ENCODE assay signal across 18 mouse cellular contexts in genomic region chr16:23972126-23972740, GRCm38 (mm10). TPM values are rescaled to one million over a fixed set of nuclear protein-coding genes. Genes with fewer than 3 reads are reported as not detected.
DNase-seq lines count a peak whose midpoint lies in the region; ATAC-seq and TF ChIP-seq lines count a peak whose summit lies in the region.
"Had no signal": no experiment of that assay in that cellular context is flagged by ENCODE, and none has a peak within 500 bp of the region (broad histone marks: within the 10 kb centered on the region; RNA-seq: fewer than 3 reads in every experiment).

No protein-coding gene starts in this region.

- 0 out of 2 replicates have a peak, but pooled peaks cover 4% of the 10 kb centered on the region for H3K4me1 ChIP-seq in kidney, embryonic 14.5 days (ENCODE audit: control insufficient read depth, insufficient read depth, low read length)
- H3K4me1 ChIP-seq in liver, postnatal 0 days (ENCODE audit: insufficient read depth) = no peaks in the 10 kb centered on the region
- no peaks in the 10 kb centered on the region for H3K4me1 ChIP-seq in forebrain, embryonic 14.5 days (ENCODE audit: control insufficient read depth, insufficient read depth, low read length)

- H3K36me3 ChIP-seq in kidney, embryonic 14.5 days (ENCODE audit: control insufficient read depth, insufficient read depth, low read length) = peaks cover 2% of the 10 kb centered on the region; the same call in 1 of the 2 replicates
- peaks cover 14% of the 10 kb centered on the region for H3K36me3 ChIP-seq in liver, postnatal 0 days (replicated peaks; ENCODE audit: insufficient read depth, low read length)
- peaks cover 4% of the 10 kb centered on the region; the same call in 1 of the 2 replicates for H3K36me3 ChIP-seq in forebrain, embryonic 14.5 days (ENCODE audit: control insufficient read depth, insufficient read depth, low read length)
- H3K36me3 ChIP-seq: embryonic facial prominence, embryonic 10.5 days had no signal

- H3K4me2 ChIP-seq in kidney, embryonic 14.5 days (replicated peaks; ENCODE audit: low read depth, low read length) = no peak overlapping the region
- peak overlapping the region; percentile 62 for H3K4me2 ChIP-seq in liver, postnatal 0 days (ENCODE audit: low read depth, low read length)
- H3K4me2 ChIP-seq in forebrain, embryonic 14.5 days (ENCODE audit: low read length) = no peak overlapping the region

- H3K9me3 ChIP-seq in kidney, embryonic 14.5 days (ENCODE audit: control insufficient read depth, low read length) = 0 out of 2 replicates have a peak, but pooled peaks cover 3% of the 10 kb centered on the region
- H3K9me3 ChIP-seq in liver, postnatal 0 days (ENCODE audit: low read length) = peaks cover 3% of the 10 kb centered on the region; the same call in 1 of the 2 replicates
- no peaks in the 10 kb centered on the region for H3K9me3 ChIP-seq in forebrain, embryonic 14.5 days (replicated peaks; ENCODE audit: control insufficient read depth, low read length)
- H3K9me3 ChIP-seq: embryonic facial prominence, embryonic 10.5 days had no signal

- H3K27ac ChIP-seq in kidney, embryonic 14.5 days (ENCODE audit: low read depth, low read length) = no peak overlapping the region
- no peak overlapping the region for H3K27ac ChIP-seq in liver, postnatal 0 days (ENCODE audit: low read depth)
- H3K27ac ChIP-seq in forebrain, embryonic 14.5 days (ENCODE audit: low read depth, low read length) = no peak overlapping the region
- H3K27ac ChIP-seq: embryonic facial prominence, embryonic 10.5 days had no signal

- no peak overlapping the region for H3K9ac ChIP-seq in kidney, embryonic 14.5 days (ENCODE audit: low read depth, low read length)
- 0 out of 2 replicates have a peak overlapping the region, but pooled peaks have one; percentile 18 for H3K9ac ChIP-seq in liver, postnatal 0 days (replicated peaks)
- H3K9ac ChIP-seq in forebrain, embryonic 14.5 days (ENCODE audit: low read length) = no peak overlapping the region

- 77% methylated on average over 20 of the region's 20 CpGs for WGBS in kidney, embryonic 14.5 days
- 64% methylated on average over 20 of the region's 20 CpGs for WGBS in liver, postnatal 0 days (ENCODE audit: insufficient replicate concordance)
- whole genome bisulfite sequencing in forebrain, embryonic 14.5 days = 82% methylated on average over 20 of the region's 20 CpGs

- TF ChIP-seq EP300 in liver, postnatal 0 days (IDR thresholded peaks at IDR 0.05; ENCODE audit: low read depth) = no peak

- no peak for TF ChIP-seq CTCF in liver, postnatal 0 days (IDR thresholded peaks at IDR 0.05; ENCODE audit: low read depth)

- no peaks in the 10 kb centered on the region for H3K27me3 ChIP-seq in kidney, embryonic 14.5 days (ENCODE audit: control insufficient read depth, insufficient read depth, low read length)
- H3K27me3 ChIP-seq in liver, postnatal 0 days (ENCODE audit: insufficient read depth, low read length) = no peaks in the 10 kb centered on the region
- no peaks in the 10 kb centered on the region for H3K27me3 ChIP-seq in forebrain, embryonic 14.5 days (replicated peaks; ENCODE audit: control insufficient read depth, insufficient read depth, low read length)

- no peak overlapping the region for H3K4me3 ChIP-seq in kidney, embryonic 14.5 days (ENCODE audit: low read length)
- H3K4me3 ChIP-seq in liver, postnatal 0 days (ENCODE audit: low read depth, low read length) = peak overlapping the region; percentile 15
- no peak overlapping the region for H3K4me3 ChIP-seq in forebrain, embryonic 14.5 days (ENCODE audit: low read depth, low read length)
- H3K4me3 ChIP-seq: embryonic facial prominence, embryonic 10.5 days had no signal

- peak; percentile 17 for DNase-seq in cerebellum, adult 9-10 months
- DNase-seq in cerebellum, adult 18-20 months = no peak
- peak; percentile 39 for DNase-seq in kidney, postnatal 14 days
- DNase-seq in kidney, postnatal 25 days = peak; percentile 29 to 75
- peak; percentile 76 for DNase-seq in liver, postnatal 0 days
- DNase-seq in forebrain, embryonic 14.5 days (ENCODE audit: low spot score) = no peak
- no peak for DNase-seq in frontal cortex, postnatal 10 days (ENCODE audit: low spot score in 2 of 2)
- DNase-seq: adrenal gland, adult 2 months; cerebellum, postnatal 10 days; heart, adult 18-20 months; heart, postnatal 14 days; layer of hippocampus, postnatal 36 days; left cerebral cortex, postnatal 4 days; right cerebral cortex, postnatal 4 days; thymus, postnatal 14 days had no signal

- no peak for ATAC-seq in kidney, embryonic 14.5 days (ENCODE audit: low FRiP score, low TSS enrichment)
- peak; percentile 97 for ATAC-seq in liver, postnatal 0 days
- no peak for ATAC-seq in forebrain, embryonic 14.5 days
- ATAC-seq: lung, postnatal 0 days had no signal

RNA-seq across cellular contexts. Expression of gene Gm37419, which starts 16.0 kb away (rescaled TPM):
- not detected in 2 replicates for polyA plus RNA-seq in kidney, embryonic 14.5 days (2014; fragmentation: Nextera tagmentation; extraction: Ambion mirVana)
- polyA plus RNA-seq in liver, postnatal 0 days (2015; fragmentation: Nextera tagmentation; extraction: Ambion mirVana) = not detected in 2 replicates
- not detected in 2 replicates for polyA plus RNA-seq in forebrain, embryonic 14.5 days (2014; fragmentation: Nextera tagmentation; extraction: Ambion mirVana)
- polyA plus RNA-seq: adrenal gland, adult 2 months; embryonic facial prominence, embryonic 10.5 days; lung, postnatal 0 days had no signal

RNA-seq across cellular contexts. Expression of gene Bcl6, which starts 16.4 kb away (rescaled TPM):
- 0.73 and 0.91 TPM in 2 replicates for polyA plus RNA-seq in kidney, embryonic 14.5 days (2014; fragmentation: Nextera tagmentation; extraction: Ambion mirVana)
- polyA plus RNA-seq in liver, postnatal 0 days (2015; fragmentation: Nextera tagmentation; extraction: Ambion mirVana) = 0.46 and 0.69 TPM in 2 replicates
- polyA plus RNA-seq in forebrain, embryonic 14.5 days (2014; fragmentation: Nextera tagmentation; extraction: Ambion mirVana) = 1.3 and 1.7 TPM in 2 replicates

RNA-seq across cellular contexts. Expression of gene Rtp2, which starts 40.0 kb away (rescaled TPM):
- not detected in 2 replicates for polyA plus RNA-seq in kidney, embryonic 14.5 days (2014; fragmentation: Nextera tagmentation; extraction: Ambion mirVana)
- not detected in 2 replicates for polyA plus RNA-seq in liver, postnatal 0 days (2015; fragmentation: Nextera tagmentation; extraction: Ambion mirVana)
- polyA plus RNA-seq in forebrain, embryonic 14.5 days (2014; fragmentation: Nextera tagmentation; extraction: Ambion mirVana) = not detected in 2 replicates
- polyA plus RNA-seq: adrenal gland, adult 2 months; lung, postnatal 0 days had no signal

Comparison
In these comparisons a context has a peak if more than half of its experiments do, and no peak if none do; other contexts are left out.
1. DNase-seq: peak in cerebellum, adult 9-10 months (single experiment), kidney, postnatal 14 days (single experiment), kidney, postnatal 25 days (2 of 2) and liver, postnatal 0 days (single experiment); none in cerebellum, adult 18-20 months (0 of 2), forebrain, embryonic 14.5 days (single experiment) and frontal cortex, postnatal 10 days (0 of 2).